Mouse (Mus musculus): ENCODE measurements around the gene Bhlhe40.

GRCm38 (mm10) chr6:108694965-108695724 lies 34.7 kb downstream of the Bhlhe40 start:
- TF ChIP-seq POLR2A (IDR thresholded peaks at IDR 0.05; ENCODE audit: low read depth, low read length) (no peak), CTCF (conservative IDR thresholded peaks at IDR 0.05; ENCODE audit: insufficient read depth, insufficient read length, low read depth, low read length) (no peak)

Measured in kidney, adult 2 months (tissue).